Mouse (Mus musculus) MEL (cell line): ENCODE data around the gene Myo7a. TPM values are rescaled to one million over a fixed set of nuclear protein-coding genes. Genes with fewer than 3 reads are reported as not detected.

Experiments used
- DNase-seq: peaks from one replicate; pipeline ENCODE4 v3.0.0; 2011; ENCODE audit warnings: low read depth, low spot score
- H3K27ac ChIP-seq: 2 replicates; pipeline ENCODE4 v1.5.1; 2012; ENCODE audit warnings: low read depth, mild to moderate bottlenecking, control low read depth, low read length, moderate library complexity; ENCODE audit not compliant: control insufficient read depth
- H3K27me3 ChIP-seq, 2 experiments: fragments of 150-350 bp in 1 of 2; sonication (generic) in 1 of 2; 2 replicates each; pipeline ENCODE4 v1.6.1; 2012; ENCODE audit warnings: low read length in 2 of 2, mild to moderate bottlenecking in 2 of 2, improper control_type of control experiment in 1 of 2, moderate library complexity in 1 of 2; ENCODE audit not compliant: insufficient read depth in 2 of 2, control insufficient read depth in 1 of 2
- H3K36me3 ChIP-seq, 2 experiments: 2 replicates each; pipeline ENCODE4 v1.6.1; 2012 to 2014; ENCODE audit warnings: low read length in 2 of 2, improper control_type of control experiment in 1 of 2, inconsistent platforms in 1 of 2, mild to moderate bottlenecking in 1 of 2; ENCODE audit not compliant: insufficient read depth in 2 of 2, control insufficient read depth in 1 of 2
- H3K4me1 ChIP-seq, 2 experiments: fragments of 150-350 bp in 1 of 2; sonication (generic) in 1 of 2; 2 replicates each; pipeline ENCODE4 v1.6.1; 2012; ENCODE audit warnings: low read length in 2 of 2, improper control_type of control experiment in 1 of 2, mild to moderate bottlenecking in 1 of 2; ENCODE audit not compliant: insufficient read depth in 2 of 2, control insufficient read depth in 1 of 2
- H3K4me3 ChIP-seq, 2 experiments: fragments of 150-350 bp in 1 of 2; sonication (generic) in 1 of 2; 2 replicates each; pipeline ENCODE4 v1.5.1; 2012; ENCODE audit warnings: low read depth in 2 of 2, low read length in 2 of 2, mild to moderate bottlenecking in 2 of 2, moderate library complexity in 2 of 2, control low read depth in 1 of 2, improper control_type of control experiment in 1 of 2; ENCODE audit not compliant: control insufficient read depth in 1 of 2, insufficient read depth in 1 of 2
- H3K79me2 ChIP-seq: 2 replicates; pipeline ENCODE4 v1.6.1; 2012; ENCODE audit warnings: mild to moderate bottlenecking, low read length, moderate library complexity; ENCODE audit not compliant: control insufficient read depth, poor library complexity, insufficient read depth
- H3K9ac ChIP-seq: 2 replicates; pipeline ENCODE4 v1.6.1; 2012; ENCODE audit warnings: low read depth, mild to moderate bottlenecking, control low read depth, low read length, moderate library complexity; ENCODE audit not compliant: control insufficient read depth, poor library complexity, severe bottlenecking
- H3K9me3 ChIP-seq: fragments of 150-350 bp; sonication (generic); replicated peaks from 2 replicates; pipeline ENCODE4 v1.6.1; 2012; ENCODE audit warnings: mild to moderate bottlenecking, low read length, improper control_type of control experiment, moderate library complexity; ENCODE audit not compliant: insufficient read depth
- MAFK ChIP-seq: IDR thresholded peaks from 2 replicates; pipeline ENCODE4 v1.6.1; 2011; ENCODE audit warnings: low read depth, mild to moderate bottlenecking, low read length, improper control_type of control experiment, borderline replicate concordance
- MAZ ChIP-seq: IDR thresholded peaks from 2 replicates; pipeline ENCODE4 v1.6.1; 2012; ENCODE audit warnings: low read depth, mild to moderate bottlenecking, inconsistent platforms, low read length, improper control_type of control experiment
- TAL1 ChIP-seq: IDR thresholded peaks from 2 replicates; pipeline ENCODE4 v1.6.1; 2012; ENCODE audit warnings: mild to moderate bottlenecking, inconsistent platforms, low read length, moderate library complexity, mixed read lengths
- ZC3H11A ChIP-seq: IDR thresholded peaks from 2 replicates; pipeline ENCODE4 v1.6.1; 2012; ENCODE audit warnings: low read depth, mild to moderate bottlenecking, inconsistent platforms, low read length, improper control_type of control experiment
- ZKSCAN1 ChIP-seq: IDR thresholded peaks from 2 replicates; pipeline ENCODE4 v1.6.1; 2012; ENCODE audit warnings: low read depth, mild to moderate bottlenecking, inconsistent platforms, low read length, improper control_type of control experiment, moderate library complexity
- polyA plus RNA-seq, 2 experiments: library from polyadenylated mRNA; stranded (reverse) in 1 of 2; unstranded in 1 of 2; fragments of >175 nt in 1 of 2; fragments of >200 nt in 1 of 2; gene quantifications; 2 replicates each; pipeline versions ENCODE4 v1.2.1 to v1.2.4; 2012; ENCODE audit warnings: low replicate concordance in 2 of 2, low read depth in 1 of 2; ENCODE audit not compliant: insufficient read length in 2 of 2, insufficient read depth in 1 of 2, missing spikeins in 1 of 2
- total RNA-seq: library from RNA; depleted of rRNA; stranded (reverse); fragments of 300-350 nt; gene quantifications from 2 replicates; pipeline ENCODE4 v1.2.3, GENCODE M21; 2012; rRNA removed

Gene Myo7a
- total and polyA plus RNA-seq, 3 experiments: 1.4 to 7.5 TPM; not detected in 1

DNA sequence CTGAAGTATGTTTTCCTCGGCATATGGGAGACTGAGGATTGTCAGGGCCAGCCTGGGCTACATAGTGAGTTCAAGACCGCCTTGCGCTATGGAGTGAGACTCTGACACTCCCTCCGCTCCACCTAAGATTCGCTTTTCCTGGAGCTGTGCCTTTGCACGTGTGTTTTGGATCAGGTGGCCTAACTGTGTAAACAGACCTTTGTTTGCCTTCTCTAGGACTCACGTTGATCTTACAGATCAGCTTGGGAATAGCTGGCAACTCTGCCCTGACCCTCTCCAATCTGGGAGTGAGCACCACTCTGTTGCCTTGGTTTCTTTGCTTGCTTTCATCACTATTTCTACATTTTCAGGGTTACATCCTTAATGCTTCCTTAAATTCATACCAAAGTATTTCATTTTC is 116.7 kb downstream of the Myo7a start:
- Histone ChIP-seq H3K9me3 (no peaks in the 10 kb centered on the region), H3K9ac (no peak overlapping the region), H3K27me3 (peaks cover 0 to 2% of the 10 kb centered on the region in 2 experiments; a peak in 2 of 4 replicates), H3K4me3 (no peak overlapping the region), H3K36me3 (no peaks in the 10 kb centered on the region), H3K79me2 (no peaks in the 10 kb centered on the region), H3K27ac (no peak overlapping the region), H3K4me1 (no peaks in the 10 kb centered on the region)
- TF ChIP-seq MAFK (no peak), ZKSCAN1 (no peak), MAZ (no peak), ZC3H11A (no peak), TAL1 (no peak)
- no peak for DNase-seq

Other genes starting within 250 kb of the Myo7a start
- not detected in 2 replicates for gene Gdpd4, start 199.6 kb downstream of the Myo7a start, total RNA-seq
- gene Gdpd4, start 199.6 kb downstream of the Myo7a start, polyA plus RNA-seq: not detected
- gene Omp, start 26.0 kb upstream of the Myo7a start, total RNA-seq: 0.08 TPM in 1 of 2 replicates, not detected in the other
- gene Omp, start 26.0 kb upstream of the Myo7a start, polyA plus RNA-seq: under 1 TPM in 1 of 2 experiments, not detected in 1; 0.07 TPM
- gene Capn5, start 58.8 kb upstream of the Myo7a start, total RNA-seq: 0.04 and 0.26 TPM in 2 replicates
- under 1 TPM in 1 of 2 experiments, not detected in 1; 0.54 TPM for gene Capn5, start 58.8 kb upstream of the Myo7a start, polyA plus RNA-seq
- 0.12 TPM in 1 of 2 replicates, not detected in the other for gene B3gnt6, start 80.0 kb upstream of the Myo7a start, total RNA-seq
- under 1 TPM in 1 of 2 experiments, not detected in 1; 0.08 TPM for gene B3gnt6, start 80.0 kb upstream of the Myo7a start, polyA plus RNA-seq
- gene Acer3, start 201.7 kb upstream of the Myo7a start, total RNA-seq: 41.7 and 44.3 TPM in 2 replicates
- gene Acer3, start 201.7 kb upstream of the Myo7a start, polyA plus RNA-seq: 10 to 100 TPM in 1 of 2 experiments, not detected in 1; 17.2 TPM
- gene Tsku, start 241.8 kb upstream of the Myo7a start, total RNA-seq: 0.12 and 0.16 TPM in 2 replicates
- gene Tsku, start 241.8 kb upstream of the Myo7a start, polyA plus RNA-seq: under 1 TPM in 1 of 2 experiments, not detected in 1; 0.99 TPM